Mouse (Mus musculus) cortical plate, adult 2 months (tissue): ENCODE measurements around the gene AC124108.1.

ENCODE experiments used
- CTCF ChIP-seq: fragments of 200-500 bp; IDR thresholded peaks from 2 replicates; pipeline ENCODE4 v1.5.1; 2011; ENCODE audit warnings: mild to moderate bottlenecking, control low read depth, low read length; ENCODE audit not compliant: insufficient read depth; ENCODE audit errors: extremely low read depth
- POLR2A ChIP-seq: fragments of 200-500 bp; IDR thresholded peaks from 2 replicates; pipeline ENCODE4 v1.6.1; 2011; ENCODE audit warnings: mild to moderate bottlenecking, low read length, control low read depth; ENCODE audit not compliant: insufficient read depth; ENCODE audit errors: extremely low read depth

GRCm38 (mm10) chr1:132153691-132154090, 37.6 kb upstream of the AC124108.1 start:
- no peak for TF ChIP-seq POLR2A
- TF ChIP-seq CTCF: no peak
